Mouse (Mus musculus) fat pad, adult 2 months (tissue): ENCODE data around the gene Tmem119.

Experiments
- DNase-seq: peaks from one replicate; pipeline ENCODE4 v3.0.0-alpha.2; 2011; ENCODE audit warnings: low read depth, low spot score; ENCODE audit errors: extremely low read depth

Tmem119 gene

GRCm38 (mm10) chr5:113765641-113766526, 34.4 kb downstream of the Tmem119 start:
- DNase-seq, result no peak

- DNase-seq, result no peak
Observed at GRCm38 (mm10) chr5:113764426-113764825, 35.9 kb downstream of the Tmem119 start.

GRCm38 (mm10) chr5:113761585-113761984, 38.7 kb downstream of the Tmem119 start:
- no peak for DNase-seq

- no peak for DNase-seq
Observed at GRCm38 (mm10) chr5:113755347-113756030, 44.8 kb downstream of the Tmem119 start.

GRCm38 (mm10) chr5:113751521-113752157, 48.7 kb downstream of the Tmem119 start:
- no peak for DNase-seq

GRCm38 (mm10) chr5:113748556-113749331, 51.6 kb downstream of the Tmem119 start:
- no peak for DNase-seq

GRCm38 (mm10) chr5:113747629-113748028, 52.7 kb downstream of the Tmem119 start:
- no peak for DNase-seq
